Mouse (Mus musculus) frontal cortex, adult (tissue): ENCODE results near the gene Nkx2-3.
A peak's percentile ranks its signal among the peaks of the same experiment; 100 is the strongest.

Experiments
- ATAC-seq: cut with Nextera tagmentation; 2 replicates; pipeline ENCODE4 v1.9.2; 2017; ENCODE audit warnings: mild to moderate bottlenecking, moderate library complexity, mixed read lengths; ENCODE audit not compliant: low TSS enrichment

Nkx2-3 gene

GRCm38 (mm10) chr19:43612051-43612450 is at the start of gene Nkx2-3:
TSS of gene Nkx2-3 (plus strand) at chr19:43612325.
- no peak for ATAC-seq

- ATAC-seq, result no peak
Measured at GRCm38 (mm10) chr19:43563166-43563565, 49.0 kb upstream of the Nkx2-3 start.

GRCm38 (mm10) chr19:43568298-43568697 is 43.8 kb upstream of the Nkx2-3 start:
- ATAC-seq, result no peak

- no peak for ATAC-seq
Measured at GRCm38 (mm10) chr19:43569133-43569532, 43.0 kb upstream of the Nkx2-3 start.

GRCm38 (mm10) chr19:43570831-43571790 is 41.0 kb upstream of the Nkx2-3 start:
- ATAC-seq, result peak; percentile 89; the same call in 1 of the 2 replicates

- no peak for ATAC-seq
Measured at GRCm38 (mm10) chr19:43579081-43579796, 32.9 kb upstream of the Nkx2-3 start.

GRCm38 (mm10) chr19:43581185-43581584 is 30.9 kb upstream of the Nkx2-3 start:
- no peak for ATAC-seq

GRCm38 (mm10) chr19:43583192-43583591 is 28.9 kb upstream of the Nkx2-3 start:
- ATAC-seq, result no peak

GRCm38 (mm10) chr19:43583595-43583994 is 28.5 kb upstream of the Nkx2-3 start:
- no peak for ATAC-seq

- no peak for ATAC-seq
Measured at GRCm38 (mm10) chr19:43584788-43585187, 27.3 kb upstream of the Nkx2-3 start.

GRCm38 (mm10) chr19:43592026-43592425 is 20.1 kb upstream of the Nkx2-3 start:
- no peak for ATAC-seq

- no peak for ATAC-seq
Measured at GRCm38 (mm10) chr19:43596981-43597380, 15.1 kb upstream of the Nkx2-3 start.

- no peak for ATAC-seq
Measured at GRCm38 (mm10) chr19:43598741-43599660, 13.1 kb upstream of the Nkx2-3 start.

GRCm38 (mm10) chr19:43599776-43600544 is 12.2 kb upstream of the Nkx2-3 start:
- no peak for ATAC-seq

- ATAC-seq, result no peak
Measured at GRCm38 (mm10) chr19:43600545-43601331, 11.4 kb upstream of the Nkx2-3 start.

GRCm38 (mm10) chr19:43601440-43601839 is 10.7 kb upstream of the Nkx2-3 start:
- ATAC-seq, result no peak

GRCm38 (mm10) chr19:43601996-43602590 is 10.0 kb upstream of the Nkx2-3 start:
- ATAC-seq, result no peak

- no peak for ATAC-seq
Measured at GRCm38 (mm10) chr19:43603521-43603920, 8.6 kb upstream of the Nkx2-3 start.

- no peak for ATAC-seq
Measured at GRCm38 (mm10) chr19:43604492-43605120, 7.5 kb upstream of the Nkx2-3 start.
